Mouse (Mus musculus) forebrain, embryonic 16.5 days (tissue): Measurements from ENCODE around the gene Tas2r116. TPM values are rescaled to one million over a fixed set of nuclear protein-coding genes. Genes with fewer than 3 reads are reported as not detected.

ENCODE experiments used
- ATAC-seq: fragments of 200-750 bp; cut with Nextera tagmentation; 2 replicates; pipeline ENCODE4 v1.8.0; 2017; ENCODE audit warnings: mild to moderate bottlenecking, moderate library complexity
- H3K27ac ChIP-seq: fragments of 300-500 bp; sonication (generic); 2 replicates; pipeline ENCODE4 v1.5.1; 2014; ENCODE audit warnings: low read length, control low read depth
- H3K27me3 ChIP-seq: fragments of 300-500 bp; sonication (generic); replicated peaks from 2 replicates; pipeline ENCODE4 v1.6.1; 2014; ENCODE audit warnings: low read length; ENCODE audit not compliant: control insufficient read depth, insufficient read depth
- H3K36me3 ChIP-seq: fragments of 300-500 bp; sonication (generic); 2 replicates; pipeline ENCODE4 v1.6.1; 2014; ENCODE audit not compliant: control insufficient read depth, insufficient read depth
- H3K4me1 ChIP-seq: fragments of 300-500 bp; sonication (generic); replicated peaks from 2 replicates; pipeline ENCODE4 v1.6.1; 2014; ENCODE audit warnings: low read length; ENCODE audit not compliant: control insufficient read depth, insufficient read depth
- H3K4me2 ChIP-seq: fragments of 300-500 bp; sonication (generic); 2 replicates; pipeline ENCODE4 v1.6.1; 2014; ENCODE audit warnings: mild to moderate bottlenecking, low read length, control low read depth
- H3K4me3 ChIP-seq: fragments of 300-500 bp; sonication (generic); replicated peaks from 2 replicates; pipeline ENCODE4 v1.5.1; 2014; ENCODE audit warnings: mild to moderate bottlenecking, low read length, control low read depth
- H3K9ac ChIP-seq: fragments of 300-500 bp; sonication (generic); replicated peaks from 2 replicates; pipeline ENCODE4 v1.6.1; 2014; ENCODE audit warnings: low read depth, low read length, control low read depth
- H3K9me3 ChIP-seq: fragments of 300-500 bp; sonication (generic); 2 replicates; pipeline ENCODE4 v1.6.1; 2016; ENCODE audit warnings: low read length; ENCODE audit not compliant: control insufficient read depth
- whole genome bisulfite sequencing: fragments of 180-500 bp; shearing (Covaris S2); extraction: QIAGEN DNeasy Blood & Tissue Kit; methylation state at CpG from one replicate; pipeline ENCODE4 v1.1.7; 2014; 5-methylcytosine and 5-hydroxymethylcytosine counted together
- polyA plus RNA-seq: library from polyadenylated mRNA; unstranded; fragments of >200 nt; fragmentation: Nextera tagmentation; extraction: Ambion mirVana; gene quantifications from 2 replicates; pipeline ENCODE4 v1.2.1, GENCODE M21; 2015

Gene Tas2r116
- polyA plus RNA-seq = not detected in 2 replicates

DNA sequence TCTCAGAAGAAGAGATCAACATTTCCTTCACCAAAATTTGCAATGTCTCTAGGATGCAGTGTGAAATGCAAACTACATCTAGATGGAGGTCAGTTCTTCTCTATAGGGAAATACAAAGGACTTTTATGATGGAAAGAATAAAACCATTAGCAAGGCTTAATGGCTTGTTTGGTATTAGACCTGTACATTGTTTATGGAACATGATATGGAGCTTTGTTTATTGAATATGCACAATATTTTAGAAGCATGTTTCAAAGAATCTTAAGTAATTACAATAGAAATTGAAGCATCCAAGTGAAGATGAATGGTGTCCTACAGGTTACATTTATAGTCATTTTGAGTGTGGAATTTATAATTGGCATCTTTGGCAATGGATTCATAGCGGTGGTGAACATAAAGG lies at the start of gene Tas2r116:
TSS of gene Tas2r116 (plus strand) at position 301 of the 400 bp plus-strand sequence.
- H3K4me1 ChIP-seq = no peaks in the 10 kb centered on the region
- H3K4me2 ChIP-seq = no peak within 1 kb of the TSS
- no peak within 1 kb of the TSS for H3K27ac ChIP-seq
- ATAC-seq = no peak
- H3K36me3 ChIP-seq = no peaks in the 10 kb centered on the region
- H3K27me3 ChIP-seq = no peaks in the 10 kb centered on the region
- WGBS = 81% methylated on average over 1 of the region's 1 CpGs
- H3K4me3 ChIP-seq = no peak within 1 kb of the TSS
- no peak within 1 kb of the TSS for H3K9ac ChIP-seq
- H3K9me3 ChIP-seq = no peaks in the 10 kb centered on the region

DNA sequence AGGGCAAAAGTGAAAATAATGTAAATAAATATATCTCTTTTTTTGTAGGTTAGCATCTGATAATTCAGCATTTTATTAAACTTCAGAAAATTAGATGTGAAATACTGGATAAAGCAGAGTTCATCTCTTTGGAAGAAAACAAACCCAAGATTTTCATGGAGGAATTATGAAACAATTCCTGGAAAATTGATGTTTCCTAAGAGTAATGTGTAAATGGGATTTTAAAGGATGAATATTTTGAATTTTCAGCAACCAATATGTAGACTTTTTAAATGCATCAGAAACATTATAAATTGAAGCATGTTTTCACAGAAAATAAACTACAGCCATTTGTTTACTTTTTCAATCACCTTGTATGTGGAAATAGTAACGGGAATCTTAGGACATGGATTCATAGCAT lies 8.4 kb upstream of the Tas2r116 start, which contains the start of gene Tas2r123:
TSS of gene Tas2r123 (plus strand) at position 301 of the 400 bp plus-strand sequence.
- no peak within 1 kb of the TSS for H3K9ac ChIP-seq
- no peaks in the 10 kb centered on the region for H3K27me3 ChIP-seq
- ATAC-seq = no peak
- H3K27ac ChIP-seq = no peak within 1 kb of the TSS
- H3K9me3 ChIP-seq = no peaks in the 10 kb centered on the region
- no peaks in the 10 kb centered on the region for H3K36me3 ChIP-seq
- no peaks in the 10 kb centered on the region for H3K4me1 ChIP-seq
- WGBS = 91% methylated on average over 1 of the region's 1 CpGs
- H3K4me3 ChIP-seq = no peak within 1 kb of the TSS
- H3K4me2 ChIP-seq = no peak within 1 kb of the TSS

- no peaks in the 10 kb centered on the region for H3K9me3 ChIP-seq
- ATAC-seq = no peak
- no peak within 1 kb of the TSS for H3K9ac ChIP-seq
- H3K36me3 ChIP-seq = no peaks in the 10 kb centered on the region
- H3K27ac ChIP-seq = no peak within 1 kb of the TSS
- no peaks in the 10 kb centered on the region for H3K4me1 ChIP-seq
- no peaks in the 10 kb centered on the region for H3K27me3 ChIP-seq
- H3K4me3 ChIP-seq = no peak within 1 kb of the TSS
- no peak within 1 kb of the TSS for H3K4me2 ChIP-seq
Measured at GRCm38 (mm10) chr6:132867708-132868107, 12.5 kb downstream of the Tas2r116 start, which contains the start of gene Tas2r110. Gene Tas2r110 (plus strand): TSS chr6:132868008.

GRCm38 (mm10) chr6:132892711-132893110 lies 37.5 kb downstream of the Tas2r116 start, which contains the start of gene Tas2r113:
Gene Tas2r113 (plus strand): TSS chr6:132893011.
- 72% methylated on average over 1 of the region's 1 CpGs for WGBS
- H3K36me3 ChIP-seq = no peaks in the 10 kb centered on the region
- H3K27me3 ChIP-seq = no peaks in the 10 kb centered on the region
- no peak within 1 kb of the TSS for H3K4me3 ChIP-seq
- no peak within 1 kb of the TSS for H3K9ac ChIP-seq
- no peak within 1 kb of the TSS for H3K27ac ChIP-seq
- no peak for ATAC-seq
- H3K9me3 ChIP-seq = no peaks in the 10 kb centered on the region
- no peaks in the 10 kb centered on the region for H3K4me1 ChIP-seq
- no peak within 1 kb of the TSS for H3K4me2 ChIP-seq

Other genes starting within 250 kb of the Tas2r116 start
- not detected in 2 replicates for gene A630073D07Rik, start 203.9 kb upstream of the Tas2r116 start, polyA plus RNA-seq
- gene Tas2r120, start 198.5 kb upstream of the Tas2r116 start, polyA plus RNA-seq = not detected in 2 replicates
- gene Tas2r121, start 154.4 kb upstream of the Tas2r116 start, polyA plus RNA-seq = not detected in 2 replicates
- not detected in 2 replicates for gene Tas2r122, start 143.5 kb upstream of the Tas2r116 start, polyA plus RNA-seq
- gene Tas2r115, start 117.4 kb upstream of the Tas2r116 start, polyA plus RNA-seq = not detected in 2 replicates
- gene Tas2r124, start 100.7 kb upstream of the Tas2r116 start, polyA plus RNA-seq = not detected in 2 replicates
- not detected in 2 replicates for gene Tas2r102, start 93.3 kb upstream of the Tas2r116 start, polyA plus RNA-seq
- not detected in 2 replicates for gene Tas2r136, start 77.3 kb upstream of the Tas2r116 start, polyA plus RNA-seq
- gene Tas2r117, start 52.6 kb upstream of the Tas2r116 start, polyA plus RNA-seq = not detected in 2 replicates
- gene Tas2r123, start 8.3 kb upstream of the Tas2r116 start, polyA plus RNA-seq = not detected in 2 replicates
- not detected in 2 replicates for gene Tas2r110, start 12.6 kb downstream of the Tas2r116 start, polyA plus RNA-seq
- not detected in 2 replicates for gene Tas2r113, start 37.6 kb downstream of the Tas2r116 start, polyA plus RNA-seq
- not detected in 2 replicates for gene Tas2r125, start 54.2 kb downstream of the Tas2r116 start, polyA plus RNA-seq
- gene Tas2r129, start 95.7 kb downstream of the Tas2r116 start, polyA plus RNA-seq = not detected in 2 replicates
- gene Tas2r131, start 102.5 kb downstream of the Tas2r116 start, polyA plus RNA-seq = not detected in 2 replicates
- not detected in 2 replicates for gene Tas2r109, start 125.5 kb downstream of the Tas2r116 start, polyA plus RNA-seq
- not detected in 2 replicates for gene Tas2r103, start 181.7 kb downstream of the Tas2r116 start, polyA plus RNA-seq
- gene Tas2r140, start 200.4 kb downstream of the Tas2r116 start, polyA plus RNA-seq = not detected in 2 replicates
- gene Smim10l1, start 249.5 kb downstream of the Tas2r116 start, polyA plus RNA-seq = 92.2 and 105 TPM in 2 replicates